Mouse (Mus musculus) ES-E14 (cell line): Measurements from ENCODE around the gene Muc13. TPM values are rescaled to one million over a fixed set of nuclear protein-coding genes. Genes with fewer than 3 reads are reported as not detected.

Experiments used
- DNase-seq: peaks from one replicate; pipeline ENCODE4 v3.0.0-alpha.2; 2013; ENCODE audit warnings: low read depth, low spot score
- H3K27ac ChIP-seq: 2 replicates; pipeline ENCODE4 v1.5.1; 2012; ENCODE audit warnings: low read depth, mild to moderate bottlenecking, low read length, moderate library complexity, mixed read lengths; ENCODE audit not compliant: poor library complexity, insufficient read depth, severe bottlenecking
- H3K36me3 ChIP-seq: 2 replicates; pipeline ENCODE4 v1.6.1; 2012; ENCODE audit warnings: mild to moderate bottlenecking, low read length, moderate library complexity, mixed read lengths; ENCODE audit not compliant: control insufficient read depth, poor library complexity, insufficient read depth, severe bottlenecking
- H3K4me1 ChIP-seq, 2 experiments: fragments of 150-350 bp in 1 of 2; sonication (generic) in 1 of 2; 2 replicates each; pipeline ENCODE4 v1.6.1; 2012; ENCODE audit warnings: low read length in 2 of 2, mild to moderate bottlenecking in 1 of 2, mixed read lengths in 1 of 2; ENCODE audit not compliant: control insufficient read depth in 2 of 2, insufficient read depth in 2 of 2, poor library complexity in 1 of 2
- H3K4me3 ChIP-seq, 2 experiments: fragments of 150-350 bp in 1 of 2; sonication (generic) in 1 of 2; 2 replicates each; pipeline ENCODE4 v1.5.1; 2012; ENCODE audit warnings: low read length in 2 of 2, low read depth in 1 of 2, mild to moderate bottlenecking in 1 of 2, mixed read lengths in 1 of 2; ENCODE audit not compliant: insufficient read depth in 1 of 2, poor library complexity in 1 of 2, severe bottlenecking in 1 of 2
- H3K9ac ChIP-seq: 2 replicates; pipeline ENCODE4 v1.6.1; 2012; ENCODE audit warnings: low read depth, mild to moderate bottlenecking, low read length, mixed read lengths; ENCODE audit not compliant: poor library complexity, insufficient read depth, severe bottlenecking
- H3K9me3 ChIP-seq: fragments of 150-350 bp; sonication (generic); 2 replicates; pipeline ENCODE4 v1.6.1; 2012; ENCODE audit warnings: low read depth, mild to moderate bottlenecking, low read length; ENCODE audit not compliant: control insufficient read depth, insufficient read depth
- CHD2 ChIP-seq: IDR thresholded peaks from 2 replicates; pipeline ENCODE4 v1.6.1; 2014; ENCODE audit warnings: mild to moderate bottlenecking, low read depth, low read length, inconsistent platforms
- HCFC1 ChIP-seq: IDR thresholded peaks from 2 replicates; pipeline ENCODE4 v1.6.1; 2012; ENCODE audit warnings: low read length, inconsistent platforms, borderline replicate concordance; ENCODE audit not compliant: insufficient read depth
- MAFK ChIP-seq: IDR thresholded peaks from 2 replicates; pipeline ENCODE4 v1.6.1; 2014; ENCODE audit warnings: mild to moderate bottlenecking, low read depth, low read length, inconsistent platforms; ENCODE audit not compliant: insufficient read depth
- ZC3H11A ChIP-seq: IDR thresholded peaks from 2 replicates; pipeline ENCODE4 v1.6.1; 2012; ENCODE audit warnings: low read depth, mild to moderate bottlenecking, inconsistent platforms, low read length, borderline replicate concordance
- ZNF384 ChIP-seq: IDR thresholded peaks from 2 replicates; pipeline ENCODE4 v1.6.1; 2012; ENCODE audit warnings: low read depth, low read length, inconsistent platforms
- in situ Hi-C, 2 experiments: fragments of 600-800 bp; cut with MboI; formaldehyde crosslinking; loops; one replicate each; pipeline ENCODE4 v1.15.1; 2025; ENCODE audit warnings: low sequenced_read_pairs in 2 of 2, inconsistent platforms in 1 of 2; ENCODE audit not compliant: unreplicated experiment in 2 of 2
- total RNA-seq: library from RNA; depleted of rRNA; stranded (reverse); fragments of 300-350 nt; gene quantifications from 2 replicates; pipeline ENCODE4 v1.2.3, GENCODE M21; 2012

Muc13 gene
- total RNA-seq, 1 experiment: 0.22 TPM

- Histone ChIP-seq H3K27ac (no peak overlapping the region), H3K9ac (no peak overlapping the region), H3K36me3 (no peaks in the 10 kb centered on the region), H3K4me1 (peaks cover 0 to 6% of the 10 kb centered on the region in 2 experiments; a peak in 2 of 4 replicates), H3K9me3 (no peaks in the 10 kb centered on the region), H3K4me3 (no peak overlapping the region)
- TF ChIP-seq MAFK (no peak), HCFC1 (no peak), CHD2 (no peak), ZNF384 (no peak), ZC3H11A (no peak)
- in situ Hi-C loops: no loop called here
- DNase-seq: no peak
Measured at GRCm38 (mm10) chr16:33776766-33777529, 16.9 kb upstream of the Muc13 start.

- no peaks in the 10 kb centered on the region for H3K36me3 ChIP-seq
- peaks cover 0 to 9% of the 10 kb centered on the region in 2 experiments; a peak in 2 of 4 replicates for H3K4me1 ChIP-seq
- in situ Hi-C loops: no loop called here
- TF ChIP-seq HCFC1 (no peak), MAFK (no peak), ZC3H11A (no peak)
- no peak overlapping the region for H3K9ac ChIP-seq
- H3K9me3 ChIP-seq: no peaks in the 10 kb centered on the region
- no peak overlapping the region for H3K4me3 ChIP-seq
- no peak for DNase-seq
- no peak overlapping the region for H3K27ac ChIP-seq
Measured at GRCm38 (mm10) chr16:33777607-33778006, 16.2 kb upstream of the Muc13 start.

- no peak overlapping the region for H3K27ac ChIP-seq
- peaks cover 0 to 7% of the 10 kb centered on the region in 2 experiments; a peak in 2 of 4 replicates for H3K4me1 ChIP-seq
- no peak for DNase-seq
- TF ChIP-seq ZNF384 (0 out of 2 replicates have a peak, but pooled peaks have one; percentile 26), CHD2 (no peak)
- H3K9me3 ChIP-seq: no peaks in the 10 kb centered on the region
- no peak overlapping the region for H3K9ac ChIP-seq
- H3K4me3 ChIP-seq: no peak overlapping the region
- in situ Hi-C loops: no loop called here
- no peaks in the 10 kb centered on the region for H3K36me3 ChIP-seq
Measured at GRCm38 (mm10) chr16:33781789-33782728, 11.8 kb upstream of the Muc13 start.

GRCm38 (mm10) chr16:33782729-33783091 lies 11.1 kb upstream of the Muc13 start:
- no peak overlapping the region for H3K4me3 ChIP-seq
- in situ Hi-C loops: no loop called here
- H3K27ac ChIP-seq: no peak overlapping the region
- no peaks in the 10 kb centered on the region for H3K36me3 ChIP-seq
- DNase-seq: no peak
- no peak overlapping the region for H3K9ac ChIP-seq
- no peaks in the 10 kb centered on the region for H3K9me3 ChIP-seq
- peaks cover 0 to 7% of the 10 kb centered on the region in 2 experiments; a peak in 2 of 4 replicates for H3K4me1 ChIP-seq
- TF ChIP-seq MAFK (no peak), ZNF384 (no peak), CHD2 (no peak), ZC3H11A (no peak), HCFC1 (no peak)
